Mouse (Mus musculus) adrenal gland, adult 10 weeks (tissue): ENCODE results near the gene Olfr676. TPM values are rescaled to one million over a fixed set of nuclear protein-coding genes. Genes with fewer than 3 reads are reported as not detected.

ENCODE experiments used
- polyA plus RNA-seq: library from polyadenylated mRNA; stranded (reverse); fragments of 350-450 nt; fragmentation: Illumina TruSeq; extraction: RNeasy Lipid Tissue Mini Kit (QIAGEN cat#74804); gene quantifications from one replicate; pipeline ENCODE4 v1.2.3, GENCODE M21; 2014; ENCODE audit warnings: low read depth, low replicate concordance

Gene Olfr676
- polyA plus RNA-seq = not detected

GRCm38 (mm10) chr7:105032398-105032797 is at the start of gene Olfr676:
TSS of gene Olfr676 (plus strand) at chr7:105032698.

GRCm38 (mm10) chr7:105001929-105002328 is 30.6 kb upstream of the Olfr676 start, which contains the start of gene Olfr672:
TSS of gene Olfr672 (minus strand) at chr7:105002029.

GRCm38 (mm10) chr7:105028360-105028759 is 4.1 kb upstream of the Olfr676 start, which contains the start of gene Olfr675:
TSS of gene Olfr675 (minus strand) at chr7:105028460.

GRCm38 (mm10) chr7:105064175-105064574 is 31.7 kb downstream of the Olfr676 start, which contains the start of gene Olfr678:
TSS of gene Olfr678 (plus strand) at chr7:105064475.

GRCm38 (mm10) chr7:105080905-105081304 is 48.4 kb downstream of the Olfr676 start, which contains the start of gene Olfr679:
TSS of gene Olfr679 (plus strand) at chr7:105081205.

Other genes starting within 250 kb of the Olfr676 start
- not detected for gene Usp17lb, start 190.1 kb upstream of the Olfr676 start, polyA plus RNA-seq
- gene Usp17la, start 175.7 kb upstream of the Olfr676 start, polyA plus RNA-seq = not detected
- not detected for gene Olfr665, start 154.7 kb upstream of the Olfr676 start, polyA plus RNA-seq
- not detected for gene Olfr666, start 136.7 kb upstream of the Olfr676 start, polyA plus RNA-seq
- gene Olfr667, start 111.2 kb upstream of the Olfr676 start, polyA plus RNA-seq = not detected
- not detected for gene Olfr668, start 104.6 kb upstream of the Olfr676 start, polyA plus RNA-seq
- gene Olfr669, start 98.5 kb upstream of the Olfr676 start, polyA plus RNA-seq = not detected
- not detected for gene Olfr670, start 70.1 kb upstream of the Olfr676 start, polyA plus RNA-seq
- gene Olfr671, start 53.6 kb upstream of the Olfr676 start, polyA plus RNA-seq = not detected
- not detected for gene Olfr672, start 30.7 kb upstream of the Olfr676 start, polyA plus RNA-seq
- gene Olfr675, start 4.2 kb upstream of the Olfr676 start, polyA plus RNA-seq = not detected
- gene Olfr677, start 18.7 kb downstream of the Olfr676 start, polyA plus RNA-seq = not detected
- not detected for gene Olfr678, start 31.8 kb downstream of the Olfr676 start, polyA plus RNA-seq
- not detected for gene Olfr679, start 48.5 kb downstream of the Olfr676 start, polyA plus RNA-seq
- not detected for gene Olfr680-ps1, start 60.1 kb downstream of the Olfr676 start, polyA plus RNA-seq
- gene Olfr681, start 84.1 kb downstream of the Olfr676 start, polyA plus RNA-seq = not detected
- not detected for gene Olfr683, start 114.3 kb downstream of the Olfr676 start, polyA plus RNA-seq
- not detected for gene Olfr684, start 131.0 kb downstream of the Olfr676 start, polyA plus RNA-seq
- not detected for gene Olfr685, start 153.3 kb downstream of the Olfr676 start, polyA plus RNA-seq
- gene Olfr686, start 174.8 kb downstream of the Olfr676 start, polyA plus RNA-seq = not detected